Mouse (Mus musculus) megakaryocyte, adult 5-6 weeks (primary cell): ENCODE results near the gene Gm3411. TPM values are rescaled to one million over a fixed set of nuclear protein-coding genes. Genes with fewer than 3 reads are reported as not detected.
"Not testable (repeated sequence)": the region's sequence is repeated elsewhere in the genome, so short reads cannot be mapped to it uniquely, and the experiment has no call there.

Experiments
- ATAC-seq: 2 replicates; pipeline ENCODE4 v1.8.0; 2016; ENCODE audit warnings: mild to moderate bottlenecking, inconsistent platforms; ENCODE audit not compliant: poor library complexity, severe bottlenecking
- total RNA-seq, 2 experiments: library from RNA; stranded (forward) in 1 of 2; stranded (reverse) in 1 of 2; fragments of 153-499, 151-499 nt in 1 of 2; fragments of 221-1000, 200-1000 nt in 1 of 2; gene quantifications; 2 replicates each; pipeline versions ENCODE4 v1.2.3 to v1.2.4; 2015 to 2017

Gm3411 gene
- total RNA-seq (2015): not detected in 2 replicates
- not detected in 2 replicates for total RNA-seq (2017)

GRCm38 (mm10) chr14:6286931-6287715 is at the start of gene Gm3411:
Gene Gm3411, minus strand, starts transcription at chr14:6287250.
- not testable (repeated sequence) for ATAC-seq

DNA sequence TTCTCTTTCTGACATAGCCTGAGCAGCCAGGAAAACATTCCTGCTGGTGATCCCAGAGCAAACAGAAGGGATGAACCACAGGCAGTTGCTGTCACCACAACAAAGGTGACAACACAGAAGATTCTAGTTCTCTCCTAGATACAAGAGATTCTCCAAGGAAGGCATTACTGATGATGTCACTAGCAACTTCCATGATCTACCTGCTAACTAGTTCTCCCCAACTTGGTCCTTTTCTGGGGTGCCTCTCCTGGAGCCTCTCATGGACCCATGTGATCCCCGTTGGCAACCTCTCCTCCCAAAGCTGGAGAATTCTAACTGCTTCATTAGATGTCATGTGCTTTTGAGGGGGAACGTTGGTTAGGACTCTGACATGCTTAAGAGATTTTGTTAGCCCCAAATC is 17.7 kb upstream of the Gm3411 start, which contains the start of gene Gm21103:
TSS of gene Gm21103 (minus strand) at position 101 of the 400 bp plus-strand sequence.
- not testable (repeated sequence) for ATAC-seq

DNA sequence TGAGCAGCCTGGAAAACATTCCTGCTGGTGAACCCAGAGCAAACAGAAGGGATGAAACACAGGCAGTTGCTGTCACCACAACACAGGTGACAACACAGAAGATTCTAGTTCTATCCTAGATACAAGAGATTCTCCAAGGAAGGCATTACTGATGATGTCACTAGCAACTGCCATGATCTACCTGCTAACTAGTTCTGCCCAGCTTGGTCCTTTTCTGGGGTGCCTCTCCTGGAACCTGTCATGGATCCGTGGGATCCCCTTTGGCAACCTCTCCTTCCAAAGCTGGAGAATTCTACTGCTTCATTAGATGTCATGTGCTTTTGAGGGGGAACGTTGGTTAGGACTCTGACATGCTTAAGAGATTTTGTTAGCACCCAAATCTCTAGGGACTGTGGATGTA is 67.9 kb downstream of the Gm3411 start, which contains the start of gene Gm21560:
TSS of gene Gm21560 (minus strand) at position 101 of the 400 bp plus-strand sequence.
- ATAC-seq: not testable (repeated sequence)

Other genes starting within 250 kb of the Gm3411 start
- not detected in 2 replicates for gene Gm6337, start 229.0 kb downstream of the Gm3411 start, total RNA-seq (2015)
- not detected in 2 replicates for gene Gm6337, start 229.0 kb downstream of the Gm3411 start, total RNA-seq (2017)
- not detected in 2 replicates for gene Gm8206, start 193.3 kb downstream of the Gm3411 start, total RNA-seq (2015)
- gene Gm8206, start 193.3 kb downstream of the Gm3411 start, total RNA-seq (2017): not detected in 2 replicates
- not detected in 2 replicates for gene Gm3468, start 178.6 kb downstream of the Gm3411 start, total RNA-seq (2015)
- gene Gm3468, start 178.6 kb downstream of the Gm3411 start, total RNA-seq (2017): not detected in 2 replicates
- not detected in 2 replicates for gene Gm3476, start 161.4 kb downstream of the Gm3411 start, total RNA-seq (2015)
- not detected in 2 replicates for gene Gm3476, start 161.4 kb downstream of the Gm3411 start, total RNA-seq (2017)
- gene Gm21560, start 68.0 kb downstream of the Gm3411 start, total RNA-seq (2015): not detected in 2 replicates
- gene Gm21560, start 68.0 kb downstream of the Gm3411 start, total RNA-seq (2017): not detected in 2 replicates
- not detected in 2 replicates for gene Gm21103, start 17.6 kb upstream of the Gm3411 start, total RNA-seq (2015)
- not detected in 2 replicates for gene Gm21103, start 17.6 kb upstream of the Gm3411 start, total RNA-seq (2017)
- gene Gm3618, start 56.4 kb upstream of the Gm3411 start, total RNA-seq (2015): not detected in 2 replicates
- not detected in 2 replicates for gene Gm3618, start 56.4 kb upstream of the Gm3411 start, total RNA-seq (2017)
- not detected in 2 replicates for gene Gm16440, start 103.1 kb upstream of the Gm3411 start, total RNA-seq (2015)
- not detected in 2 replicates for gene Gm16440, start 103.1 kb upstream of the Gm3411 start, total RNA-seq (2017)
- gene Gm3591, start 125.2 kb upstream of the Gm3411 start, total RNA-seq (2015): not detected in 2 replicates
- gene Gm3591, start 125.2 kb upstream of the Gm3411 start, total RNA-seq (2017): not detected in 2 replicates
- gene Gm3594, start 157.4 kb upstream of the Gm3411 start, total RNA-seq (2015): not detected in 2 replicates
- not detected in 2 replicates for gene Gm3594, start 157.4 kb upstream of the Gm3411 start, total RNA-seq (2017)